In genomic region chr9:85266847-85267246, GRCm38 (mm10) we compare ENCODE assay signal across 51 mouse cellular contexts. TPM values are rescaled to one million over a fixed set of nuclear protein-coding genes. Genes with fewer than 3 reads are reported as not detected.
"Had no signal": no experiment of that assay in that cellular context is flagged by ENCODE, and none has a peak within 500 bp of the region (broad histone marks: within the 10 kb centered on the region; RNA-seq: fewer than 3 reads in every experiment).

No protein-coding gene starts in this region.

- H3K4me2 ChIP-seq: heart, embryonic 11.5 days; heart, embryonic 12.5 days; heart, embryonic 13.5 days; heart, embryonic 15.5 days; hindbrain, embryonic 12.5 days; hindbrain, embryonic 13.5 days; hindbrain, embryonic 14.5 days; hindbrain, embryonic 15.5 days; intestine, embryonic 15.5 days; kidney, embryonic 15.5 days had no signal

- H3K9ac ChIP-seq: heart, embryonic 12.5 days; heart, embryonic 13.5 days; heart, embryonic 15.5 days; hindbrain, embryonic 12.5 days; hindbrain, embryonic 13.5 days; hindbrain, embryonic 14.5 days; hindbrain, embryonic 15.5 days; intestine, embryonic 15.5 days; kidney, embryonic 15.5 days had no signal

- H3K4me3 ChIP-seq: heart, adult 2 months; heart, embryonic 10.5 days; heart, embryonic 12.5 days; heart, embryonic 13.5 days; heart, embryonic 15.5 days; hindbrain, embryonic 10.5 days; hindbrain, embryonic 12.5 days; hindbrain, embryonic 13.5 days; hindbrain, embryonic 15.5 days; intestine, embryonic 15.5 days; kidney, embryonic 15.5 days; layer of hippocampus, adult 2 months had no signal

- H3K27me3 ChIP-seq: heart, embryonic 12.5 days; heart, embryonic 13.5 days; heart, embryonic 15.5 days; hindbrain, embryonic 12.5 days; hindbrain, embryonic 13.5 days; hindbrain, embryonic 15.5 days; intestine, embryonic 15.5 days; kidney, embryonic 15.5 days had no signal

- H3K9me3 ChIP-seq: heart, embryonic 10.5 days; heart, embryonic 12.5 days; heart, embryonic 15.5 days; hindbrain, embryonic 10.5 days; hindbrain, embryonic 12.5 days; hindbrain, embryonic 13.5 days; hindbrain, embryonic 15.5 days; intestine, embryonic 15.5 days; kidney, embryonic 15.5 days had no signal

- DNase-seq: heart, adult 18-20 months; heart, adult 2 months; heart, postnatal 10 days; heart, postnatal 14 days; heart, postnatal 36 days; heart, postnatal 4 days; kidney, adult 11 months; kidney, adult 18-20 months; kidney, adult 2 months; kidney, adult 8-10 months; kidney, adult 9 months; kidney, postnatal 10 days; kidney, postnatal 25 days; kidney, postnatal 36 days; kidney, postnatal 4 days; layer of hippocampus, adult 9-11 months had no signal

- H3K4me1 ChIP-seq: heart, embryonic 10.5 days; heart, embryonic 12.5 days; heart, embryonic 15.5 days; hindbrain, embryonic 10.5 days; hindbrain, embryonic 12.5 days; hindbrain, embryonic 13.5 days; hindbrain, embryonic 15.5 days; intestine, embryonic 15.5 days; kidney, embryonic 15.5 days had no signal

- H3K36me3 ChIP-seq: heart, embryonic 10.5 days; heart, embryonic 12.5 days; heart, embryonic 13.5 days; heart, embryonic 15.5 days; hindbrain, embryonic 10.5 days; hindbrain, embryonic 12.5 days; hindbrain, embryonic 13.5 days; hindbrain, embryonic 15.5 days; intestine, embryonic 15.5 days; kidney, embryonic 15.5 days had no signal

- H3K27ac ChIP-seq: heart, adult 2 months; heart, embryonic 10.5 days; heart, embryonic 13.5 days; heart, embryonic 15.5 days; hindbrain, embryonic 10.5 days; hindbrain, embryonic 12.5 days; hindbrain, embryonic 13.5 days; hindbrain, embryonic 14.5 days; hindbrain, embryonic 15.5 days; hindbrain, postnatal 0 days; intestine, embryonic 15.5 days; kidney, embryonic 15.5 days; kidney, postnatal 0 days; layer of hippocampus, adult 2 months had no signal

- ATAC-seq: hindbrain, embryonic 16.5 days; hindbrain, postnatal 0 days; inflammation-experienced regulatory T-cells, adult 6 months; intestine, embryonic 15.5 days; intestine, embryonic 16.5 days; intestine, postnatal 0 days had no signal

RNA-seq across cellular contexts. Expression of gene Gm11114, which starts 45.7 kb away (rescaled TPM):
- total RNA-seq: heart, adult 18-20 months; heart, adult 2 months; heart, adult 8-10 months; heart, postnatal 10 days; heart, postnatal 14 days; heart, postnatal 25 days; heart, postnatal 36 days; heart, postnatal 4 days; hematopoietic stem cell, adult 5-6 weeks; hindbrain, postnatal 0 days; layer of hippocampus, adult 18-20 months; layer of hippocampus, adult 2 months; layer of hippocampus, adult 8-10 months; layer of hippocampus, postnatal 10 days; layer of hippocampus, postnatal 14 days; layer of hippocampus, postnatal 25 days had no signal
- polyA plus RNA-seq: heart, adult 2 months; heart, embryonic 10.5 days; heart, embryonic 11.5 days; heart, embryonic 12.5 days; heart, embryonic 13.5 days; heart, embryonic 14.5 days; heart, embryonic 15.5 days; heart, embryonic 16.5 days; heart, postnatal 0 days; hindbrain, embryonic 10.5 days; hindbrain, embryonic 11.5 days; hindbrain, embryonic 12.5 days; hindbrain, embryonic 13.5 days; hindbrain, embryonic 14.5 days; hindbrain, embryonic 15.5 days; hindbrain, embryonic 16.5 days; hindbrain, postnatal 0 days; inflammation-experienced regulatory T-cells, adult 6 months; intestine, embryonic 14.5 days; intestine, embryonic 15.5 days; intestine, embryonic 16.5 days; intestine, postnatal 0 days; kidney, adult 2 months; kidney, embryonic 14.5 days; kidney, embryonic 15.5 days; kidney, embryonic 16.5 days; kidney, postnatal 0 days; large intestine, adult 2 months had no signal
